Mouse (Mus musculus) retina, embryonic 14.5 days (tissue): ENCODE measurements around the gene Igsf3.

Experiments used
- DNase-seq: peaks from one replicate; pipeline ENCODE4 v3.0.0-alpha.2; 2015; ENCODE audit warnings: low spot score

The Igsf3 gene

GRCm38 (mm10) chr3:101447239-101447638, 70.4 kb downstream of the Igsf3 start:
- no peak for DNase-seq

GRCm38 (mm10) chr3:101448765-101449164, 71.9 kb downstream of the Igsf3 start:
- DNase-seq: no peak

GRCm38 (mm10) chr3:101450811-101451428, 74.0 kb downstream of the Igsf3 start:
- no peak for DNase-seq

GRCm38 (mm10) chr3:101460618-101461017, 83.7 kb downstream of the Igsf3 start:
- no peak for DNase-seq

- peak; percentile 18 for DNase-seq
These were observed 84.2 kb downstream of the Igsf3 start for GRCm38 (mm10) chr3:101461046-101461445.

GRCm38 (mm10) chr3:101461816-101462215, 84.9 kb downstream of the Igsf3 start:
- DNase-seq: peak; percentile 58

- DNase-seq: peak; percentile 94
These were observed 85.4 kb downstream of the Igsf3 start for GRCm38 (mm10) chr3:101462294-101462693.

GRCm38 (mm10) chr3:101463491-101463890, 86.6 kb downstream of the Igsf3 start:
- no peak for DNase-seq

GRCm38 (mm10) chr3:101469675-101470074, 92.8 kb downstream of the Igsf3 start:
- no peak for DNase-seq

GRCm38 (mm10) chr3:101471881-101472280, 95.0 kb downstream of the Igsf3 start:
- DNase-seq: no peak

- no peak for DNase-seq
These were observed 105.1 kb downstream of the Igsf3 start for GRCm38 (mm10) chr3:101481951-101482350.

GRCm38 (mm10) chr3:101483256-101483983, 106.5 kb downstream of the Igsf3 start:
- DNase-seq: no peak

- DNase-seq: no peak
These were observed 109.3 kb downstream of the Igsf3 start for GRCm38 (mm10) chr3:101486054-101486765.

GRCm38 (mm10) chr3:101487436-101487835, 110.6 kb downstream of the Igsf3 start:
- no peak for DNase-seq

GRCm38 (mm10) chr3:101488204-101488603, 111.3 kb downstream of the Igsf3 start:
- no peak for DNase-seq

- no peak for DNase-seq
These were observed 113.6 kb downstream of the Igsf3 start for GRCm38 (mm10) chr3:101490515-101490914.

GRCm38 (mm10) chr3:101492908-101493307, 116.0 kb downstream of the Igsf3 start:
- no peak for DNase-seq

GRCm38 (mm10) chr3:101493937-101494459, 117.1 kb downstream of the Igsf3 start:
- DNase-seq: peak; percentile 97

- DNase-seq: no peak
These were observed 120.6 kb downstream of the Igsf3 start for GRCm38 (mm10) chr3:101497432-101498030.

GRCm38 (mm10) chr3:101499906-101500305, 123.0 kb downstream of the Igsf3 start:
- no peak for DNase-seq

- DNase-seq: no peak
These were observed 123.6 kb downstream of the Igsf3 start for GRCm38 (mm10) chr3:101500393-101501051.

- DNase-seq: no peak
These were observed 124.7 kb downstream of the Igsf3 start for GRCm38 (mm10) chr3:101501611-101502010.
